Mouse (Mus musculus) spleen, postnatal 10 days (tissue): ENCODE data around the gene Litaf.
A peak's percentile ranks its signal among the peaks of the same experiment; 100 is the strongest.

Experiments
- DNase-seq, 2 experiments: peaks; one replicate each; pipeline ENCODE4 v3.0.0; 2021 to 2022; ENCODE audit warnings: low spot score in 2 of 2

Gene Litaf

DNA sequence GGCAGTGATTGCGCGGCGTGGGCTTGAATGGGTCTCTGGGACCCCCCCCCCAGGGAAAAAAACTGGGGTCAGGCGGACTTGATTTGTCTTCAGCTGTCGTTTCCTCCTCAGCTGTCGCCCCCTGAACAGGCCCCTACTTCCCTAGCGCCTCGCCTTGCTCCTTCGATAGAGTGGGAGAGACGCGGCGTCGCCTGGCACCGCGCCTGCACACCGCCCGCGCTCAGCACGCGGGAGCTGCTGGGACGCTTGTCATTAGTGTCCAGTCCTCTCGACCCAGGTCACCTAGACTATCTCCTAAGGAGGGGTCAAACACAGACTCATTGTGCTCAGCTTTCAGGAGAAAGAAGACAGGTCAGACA lies 855 bp upstream of the Litaf start:
- DNase-seq = no peak

DNA sequence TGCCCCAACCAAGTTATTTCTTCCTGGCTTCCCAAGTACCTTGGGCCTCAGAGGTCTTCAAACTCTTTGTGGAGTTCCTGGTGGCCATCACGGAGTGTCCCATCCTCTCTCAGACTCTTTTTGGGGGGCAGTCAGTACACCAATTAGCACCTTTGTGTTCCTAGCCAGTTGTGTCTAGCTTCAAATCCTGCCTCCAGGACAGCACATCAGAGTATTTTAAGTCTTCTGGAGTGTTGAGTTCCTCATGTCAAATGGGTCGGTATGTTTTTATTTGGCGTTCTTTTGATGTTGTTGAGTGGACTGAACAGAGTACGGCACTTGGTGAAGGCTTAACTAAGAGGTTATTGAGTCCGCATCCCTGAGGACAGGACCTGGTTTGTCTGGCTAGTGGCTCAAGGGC lies 526 bp downstream of the Litaf start:
- no peak for DNase-seq

DNA sequence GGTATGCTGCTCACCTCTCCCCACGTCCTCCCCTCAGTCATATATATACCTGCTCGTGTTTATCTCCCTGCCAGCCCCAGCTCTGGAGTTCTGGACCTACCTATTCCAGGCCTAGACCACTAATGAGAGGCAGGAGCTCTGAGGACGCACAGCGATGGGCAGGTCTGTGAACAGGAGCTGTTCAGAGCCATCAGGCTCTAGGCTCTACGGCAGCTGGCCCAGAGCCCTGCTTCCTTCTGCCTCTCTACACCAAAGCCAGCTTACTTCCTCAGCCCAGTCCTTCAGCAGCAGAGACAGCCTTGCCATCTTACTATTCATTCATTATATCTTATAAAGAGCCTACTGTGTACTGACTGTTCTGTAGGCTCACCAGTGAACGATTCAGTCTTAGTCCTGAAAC lies 1.2 kb downstream of the Litaf start:
- no peak for DNase-seq

GRCm38 (mm10) chr16:11064341-11064740 lies 1.6 kb downstream of the Litaf start:
- DNase-seq = no peak

DNA sequence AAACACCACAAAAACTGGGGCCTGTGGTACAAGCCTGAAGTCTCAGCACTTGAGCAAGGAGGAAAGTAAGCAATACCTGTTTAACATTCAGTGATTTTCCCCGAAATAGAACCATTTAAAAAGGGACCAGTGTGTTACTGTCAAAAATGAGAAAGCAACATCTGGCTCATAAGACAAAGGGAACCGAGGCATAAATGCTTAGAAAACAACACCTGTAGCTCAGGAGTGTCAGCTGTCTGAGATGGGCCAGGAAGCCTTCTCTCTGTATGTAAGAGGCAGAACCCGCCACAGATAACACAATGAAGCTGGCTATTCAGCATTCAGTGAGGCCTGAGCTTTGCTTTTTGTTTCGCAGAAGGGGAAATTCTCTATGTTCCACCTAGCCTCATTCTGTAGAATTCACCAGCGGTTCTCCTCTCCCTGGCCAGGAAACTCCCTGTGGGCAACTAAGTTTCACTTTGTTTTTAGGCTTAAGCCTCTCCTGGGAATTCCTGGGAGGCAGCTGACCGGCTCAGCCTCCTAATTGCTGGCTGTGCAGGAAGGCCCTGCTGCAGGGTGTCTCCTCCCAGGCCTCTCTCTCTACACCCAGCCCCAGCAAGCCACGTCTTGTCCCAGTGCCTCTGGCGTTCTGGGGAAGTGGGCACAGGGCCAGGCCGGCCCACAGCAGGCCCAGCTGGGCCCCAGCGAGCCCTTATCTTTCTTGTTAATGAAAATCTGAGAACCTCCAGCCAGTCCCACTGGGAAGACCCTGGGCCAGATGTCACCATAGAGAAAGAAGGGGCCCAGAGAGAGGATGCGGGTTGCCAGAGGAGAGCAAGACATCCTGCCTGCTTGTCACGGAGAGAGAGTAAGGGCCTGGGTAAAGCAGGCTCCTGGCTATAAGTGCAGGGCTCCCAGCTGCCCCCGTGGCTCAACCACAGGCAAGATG lies 2.9 kb downstream of the Litaf start:
- peak in 1 of 2 experiments; percentile 55 for DNase-seq

DNA sequence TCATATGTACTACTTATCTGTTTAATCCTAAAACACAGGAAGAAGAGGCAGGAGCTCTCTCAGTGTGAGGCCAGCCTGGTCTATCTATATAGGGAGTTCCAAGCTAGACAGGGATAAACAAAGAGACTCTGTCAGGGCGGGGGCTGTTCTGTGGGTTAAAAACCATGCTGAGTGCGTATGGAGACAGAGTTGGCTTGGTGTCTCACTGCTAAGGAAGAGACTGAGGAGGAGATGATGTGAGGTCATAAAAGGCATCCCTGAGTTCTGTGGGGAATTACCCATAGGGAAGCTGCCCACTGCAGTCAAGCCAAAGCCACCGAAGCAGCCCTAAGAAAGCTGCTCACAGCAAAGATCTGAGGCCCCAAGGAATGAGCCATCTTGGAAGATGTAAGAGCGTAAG lies 5.3 kb downstream of the Litaf start, which contains the start of gene Snn:
Snn (plus strand) TSS at position 301 of the 400 bp plus-strand sequence.
- no peak for DNase-seq

- DNase-seq = peak in 1 of 2 experiments; percentile 10
Observed at GRCm38 (mm10) chr16:11055916-11056315, 10.0 kb downstream of the Litaf start.

DNA sequence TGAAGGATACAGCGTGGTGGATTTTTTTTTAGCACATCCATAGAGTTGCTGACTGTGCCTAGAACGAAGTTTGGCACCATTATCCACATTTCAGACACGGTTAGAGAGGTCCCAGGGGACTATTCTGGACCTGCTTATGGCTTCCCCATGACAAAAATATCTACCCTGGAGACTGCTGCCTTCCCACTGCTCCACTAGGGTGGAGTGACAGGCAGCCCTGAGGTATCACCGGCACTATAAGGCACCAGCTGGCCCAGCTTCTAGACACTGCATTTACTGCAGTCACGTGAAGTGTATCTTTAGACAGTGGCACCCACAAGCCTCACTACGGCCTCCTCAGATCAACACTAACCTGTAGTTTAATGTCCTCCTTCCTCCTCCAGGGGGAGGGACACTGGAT lies 11.1 kb downstream of the Litaf start:
- DNase-seq = peak in 1 of 2 experiments; percentile 17

DNA sequence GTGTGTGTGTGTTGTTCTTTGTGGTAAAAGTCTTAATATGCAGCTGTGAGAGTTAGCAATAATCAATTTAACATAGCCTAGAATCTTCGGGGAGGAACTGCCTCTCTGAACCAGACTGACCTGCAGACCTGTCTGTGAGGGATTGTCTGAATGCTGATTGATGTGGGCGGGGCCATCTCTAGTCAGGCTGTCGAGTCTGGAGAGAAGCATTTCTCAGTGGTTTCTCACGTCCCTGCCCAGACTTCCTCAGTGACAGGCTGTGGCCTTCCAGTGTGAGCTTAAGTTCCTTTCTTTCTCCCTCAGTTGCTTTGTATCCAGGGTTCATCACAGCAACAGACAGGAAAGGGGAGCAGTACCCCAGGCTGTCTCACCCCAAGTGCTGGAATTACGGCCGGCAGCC lies 11.5 kb downstream of the Litaf start:
- peak in 1 of 2 experiments; percentile 27 for DNase-seq

GRCm38 (mm10) chr16:11051134-11051533 lies 14.8 kb downstream of the Litaf start:
- no peak for DNase-seq

DNA sequence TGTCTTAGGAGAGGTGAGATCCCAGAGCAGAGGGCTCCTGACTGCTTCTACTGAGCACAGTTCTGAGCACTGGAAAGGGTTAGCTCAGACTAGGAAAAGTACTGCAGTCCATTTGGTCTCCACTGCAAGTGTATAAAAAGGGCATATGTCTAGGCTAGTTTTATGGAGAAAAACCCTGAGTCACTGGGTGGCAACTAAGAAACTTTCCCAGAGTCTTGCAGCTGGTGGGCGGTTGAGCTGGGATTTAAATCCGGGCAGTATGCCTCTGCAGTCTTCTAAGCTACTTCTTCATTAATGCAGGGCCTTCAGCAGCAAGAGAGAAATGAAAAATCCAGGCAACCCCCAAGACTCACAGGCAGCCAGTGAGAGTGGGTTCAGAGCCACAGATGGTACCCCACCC lies 15.7 kb downstream of the Litaf start:
- DNase-seq = no peak

GRCm38 (mm10) chr16:11047130-11047529 lies 18.8 kb downstream of the Litaf start:
- no peak for DNase-seq

DNA sequence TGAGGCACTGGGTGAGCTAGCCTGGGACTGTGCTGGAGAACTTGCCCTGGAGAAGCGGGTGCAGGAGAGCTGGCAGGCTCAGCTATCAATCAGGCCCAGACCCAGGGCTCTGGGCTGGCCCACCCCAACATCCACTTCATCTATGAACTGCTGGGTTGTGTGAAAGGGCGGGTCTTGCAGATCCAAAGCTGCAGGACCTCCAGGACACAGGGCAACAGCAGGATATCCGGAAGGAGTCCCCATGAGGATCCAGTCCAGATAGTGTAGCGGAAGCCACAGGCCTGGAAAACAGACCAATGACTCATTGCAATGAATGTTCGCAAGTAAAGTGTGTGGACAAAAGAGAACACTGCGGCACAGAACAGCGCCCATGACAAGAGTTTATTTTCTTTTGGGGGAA lies 19.5 kb downstream of the Litaf start:
- no peak for DNase-seq

- no peak for DNase-seq
Observed at GRCm38 (mm10) chr16:11043239-11043638, 22.7 kb downstream of the Litaf start.

DNA sequence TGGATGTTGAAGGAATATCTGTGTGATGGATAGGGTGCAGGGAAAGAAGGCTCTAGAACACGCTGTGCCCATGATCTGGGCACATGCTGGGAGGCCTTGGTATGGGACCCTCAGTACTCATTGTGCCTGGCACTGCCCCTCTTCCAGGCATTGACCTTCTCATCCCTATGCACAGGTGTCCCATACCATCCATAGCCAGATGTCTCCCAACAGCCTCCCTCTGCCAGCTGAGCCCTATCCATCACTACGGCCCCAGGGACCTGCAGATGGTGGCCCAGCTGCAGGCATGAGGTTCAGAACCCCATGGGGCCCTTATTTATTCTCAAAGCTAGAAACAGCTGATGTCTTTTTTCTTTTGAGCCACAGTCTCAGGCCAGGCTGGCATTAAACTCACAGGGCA lies 25.4 kb downstream of the Litaf start:
- DNase-seq = no peak

- DNase-seq = peak; percentile 45 to 73
Observed at GRCm38 (mm10) chr16:11035790-11036431, 30.0 kb downstream of the Litaf start.

- DNase-seq = no peak
Observed at GRCm38 (mm10) chr16:11035273-11035672, 30.7 kb downstream of the Litaf start.

DNA sequence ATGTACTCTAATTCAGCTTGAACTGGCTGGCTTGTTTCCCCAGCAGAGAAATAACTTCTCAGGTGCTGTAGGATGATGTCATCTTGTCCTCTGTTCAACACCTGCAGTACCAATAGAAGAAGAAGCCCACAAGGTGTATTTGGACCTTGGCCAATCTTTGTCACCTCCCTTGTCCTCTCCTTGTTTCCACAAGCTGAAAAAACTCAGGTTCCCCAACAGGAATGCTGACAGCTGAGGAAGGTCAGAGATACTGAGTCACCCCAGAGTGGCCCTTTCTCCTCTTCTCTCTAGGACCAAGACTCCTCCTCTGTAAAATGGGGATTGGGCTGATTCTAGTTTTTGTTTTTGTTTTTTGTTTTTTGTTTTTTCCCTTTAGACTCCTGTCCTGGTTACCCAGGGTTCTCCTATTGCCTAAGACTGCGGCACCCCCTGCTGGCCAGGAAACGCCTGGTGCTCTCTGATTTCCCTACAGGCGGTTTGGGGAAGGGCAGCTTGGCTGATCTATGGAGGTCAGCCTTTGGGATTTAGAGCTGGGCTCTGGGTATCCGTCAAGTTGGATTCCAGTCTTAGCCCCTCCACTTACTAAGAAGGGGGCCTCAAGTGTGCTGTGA lies 31.7 kb downstream of the Litaf start:
- DNase-seq = peak; percentile 64 to 86

GRCm38 (mm10) chr16:11031320-11031719 lies 34.6 kb downstream of the Litaf start:
- DNase-seq = no peak

DNA sequence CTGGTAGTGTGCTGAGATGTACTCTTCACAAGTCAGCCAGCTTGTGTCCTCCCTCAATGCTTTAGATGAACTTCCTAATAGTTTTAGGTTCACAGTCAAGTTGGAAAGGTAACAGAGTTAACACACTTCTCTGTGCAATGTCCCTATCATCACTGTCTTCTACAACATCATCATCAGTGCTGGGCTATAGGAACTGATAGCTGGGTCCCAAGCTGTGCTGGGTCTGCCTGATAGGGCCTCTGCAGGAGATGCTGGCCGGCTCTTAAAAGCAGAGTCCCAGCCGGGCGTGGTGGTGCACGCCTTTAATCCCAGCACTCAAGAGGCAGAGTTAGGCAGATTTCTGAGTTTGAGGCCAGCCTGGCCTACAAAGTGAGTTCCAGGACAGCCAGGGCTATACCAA lies 35.1 kb downstream of the Litaf start:
- DNase-seq = no peak

- no peak for DNase-seq
Observed at GRCm38 (mm10) chr16:11028206-11028605, 37.8 kb downstream of the Litaf start.

DNA sequence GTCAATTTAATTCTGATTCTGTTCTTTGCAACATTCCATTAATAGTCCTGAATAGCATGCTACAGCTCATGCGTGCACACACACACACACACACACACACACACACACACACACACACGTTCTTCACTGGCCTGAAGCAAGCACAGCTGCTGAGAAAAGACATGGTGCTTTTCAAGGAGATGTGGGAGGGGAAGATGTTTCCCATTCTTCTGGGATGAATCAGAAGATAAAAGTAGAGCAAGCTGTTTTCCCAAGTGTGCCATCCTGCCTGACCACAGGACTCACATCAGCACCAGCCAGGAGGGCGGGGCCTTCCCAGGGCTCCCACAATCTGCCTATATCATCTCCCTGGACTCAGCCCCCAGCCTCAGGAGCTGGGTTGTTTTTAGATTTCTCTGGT lies 41.1 kb downstream of the Litaf start:
- DNase-seq = no peak

DNA sequence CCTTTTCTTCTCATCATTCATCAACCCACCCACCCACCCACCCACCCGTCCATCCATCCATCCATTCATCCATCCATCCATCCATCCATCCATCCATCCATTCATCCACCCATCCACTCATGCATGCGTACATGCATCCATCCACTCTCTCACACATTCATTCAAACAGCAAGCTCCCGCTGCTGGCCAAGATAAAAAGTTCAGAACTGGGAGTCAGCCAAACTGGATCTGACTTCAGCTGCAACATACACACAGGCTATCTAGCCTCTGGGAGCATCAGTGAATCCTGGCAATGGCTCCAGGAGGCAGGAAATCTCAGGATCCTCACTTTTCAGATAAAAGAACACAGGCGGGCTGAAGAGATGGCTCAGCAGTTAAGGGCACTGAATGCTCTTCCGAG lies 42.3 kb downstream of the Litaf start:
- DNase-seq = no peak
